Mouse (Mus musculus) frontal cortex, adult (tissue): Measurements from ENCODE around the gene Gmnn.

Source experiments
- ATAC-seq: cut with Nextera tagmentation; 2 replicates; pipeline ENCODE4 v1.9.2; 2017; ENCODE audit warnings: mild to moderate bottlenecking, moderate library complexity, mixed read lengths; ENCODE audit not compliant: low TSS enrichment

The Gmnn gene

GRCm38 (mm10) chr13:24761083-24761402 is 680 bp downstream of the Gmnn start:
- ATAC-seq: no peak

DNA sequence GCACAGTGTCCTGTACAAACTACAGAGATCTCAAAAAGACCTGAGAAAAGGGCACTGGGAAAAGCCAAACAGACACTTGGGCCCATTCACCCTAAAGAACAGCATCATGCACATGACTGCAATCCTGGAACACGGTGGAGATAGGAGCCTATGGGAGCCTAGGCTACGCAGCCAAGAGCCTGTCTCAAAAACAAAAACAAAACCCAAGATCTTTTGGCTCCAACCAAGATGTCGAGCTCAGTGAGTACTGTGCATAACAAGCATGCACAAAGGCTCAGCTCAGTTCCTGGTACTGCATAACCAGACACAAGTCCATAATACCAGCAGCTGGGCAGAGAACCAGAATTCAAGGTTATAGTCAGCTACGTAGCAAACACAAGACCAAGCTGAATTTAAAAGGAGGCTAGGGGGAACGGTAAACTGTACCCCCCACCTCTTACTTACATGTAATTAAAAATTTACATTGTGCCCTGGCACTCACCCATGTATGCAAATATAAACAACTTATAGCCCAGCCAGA is 1.3 kb downstream of the Gmnn start:
- no peak for ATAC-seq

GRCm38 (mm10) chr13:24759451-24759850 is 2.3 kb downstream of the Gmnn start:
- no peak for ATAC-seq

DNA sequence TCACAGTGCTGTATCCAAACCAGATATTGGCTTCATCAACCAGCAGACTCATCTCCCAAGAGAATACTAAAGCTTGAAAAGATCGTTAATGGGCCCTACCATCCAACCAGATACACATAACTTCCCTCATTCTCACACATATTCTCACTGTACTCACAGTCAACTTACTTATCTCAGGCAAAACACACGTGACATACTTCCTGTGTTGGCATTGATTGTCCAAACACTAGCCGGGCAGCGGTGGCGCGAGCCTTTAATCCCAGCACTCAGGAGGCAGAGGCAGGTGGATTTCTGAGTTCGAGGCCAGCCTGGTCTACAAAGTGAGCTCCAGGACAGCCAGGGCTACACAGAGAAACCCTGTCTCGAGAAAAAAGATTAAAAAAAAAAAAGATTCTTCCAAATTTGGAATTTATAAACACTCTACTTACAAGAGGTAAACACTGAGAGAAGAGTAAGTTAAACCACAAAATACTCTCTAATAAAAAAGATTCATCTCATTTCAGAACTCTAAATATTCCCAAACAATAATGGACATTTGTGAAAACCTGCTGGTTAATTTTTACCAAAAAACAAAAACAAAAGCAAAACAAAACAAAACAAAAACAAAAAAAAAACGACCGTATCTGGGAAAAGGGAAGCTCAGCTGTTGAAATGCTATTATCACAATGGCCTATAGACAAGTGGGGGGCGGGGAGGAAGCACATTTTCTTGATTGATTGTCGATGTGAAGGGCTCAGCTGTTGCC is 3.7 kb downstream of the Gmnn start:
- no peak for ATAC-seq

- no peak for ATAC-seq
Measured at GRCm38 (mm10) chr13:24756756-24757155, 5.0 kb downstream of the Gmnn start.

DNA sequence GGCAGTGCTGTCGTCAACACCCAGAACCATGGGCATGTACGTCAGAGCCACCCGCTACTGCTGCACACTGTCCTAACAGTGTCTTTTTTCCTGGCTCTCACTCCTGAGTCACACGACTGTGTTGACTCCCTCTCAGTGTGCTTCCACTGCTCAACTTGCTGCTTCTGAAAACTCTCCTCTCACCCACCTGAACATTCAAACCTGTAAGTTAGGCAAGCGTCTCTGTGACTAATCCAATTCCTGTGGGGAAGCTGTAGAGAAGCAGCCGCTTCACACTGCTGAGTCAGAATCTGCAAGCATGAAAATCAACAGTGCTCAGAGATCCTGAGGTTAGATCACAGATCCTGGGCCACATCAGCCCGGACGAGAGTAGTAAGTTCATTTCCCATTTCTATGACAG is 10.3 kb downstream of the Gmnn start:
- peak; percentile 87 for ATAC-seq

DNA sequence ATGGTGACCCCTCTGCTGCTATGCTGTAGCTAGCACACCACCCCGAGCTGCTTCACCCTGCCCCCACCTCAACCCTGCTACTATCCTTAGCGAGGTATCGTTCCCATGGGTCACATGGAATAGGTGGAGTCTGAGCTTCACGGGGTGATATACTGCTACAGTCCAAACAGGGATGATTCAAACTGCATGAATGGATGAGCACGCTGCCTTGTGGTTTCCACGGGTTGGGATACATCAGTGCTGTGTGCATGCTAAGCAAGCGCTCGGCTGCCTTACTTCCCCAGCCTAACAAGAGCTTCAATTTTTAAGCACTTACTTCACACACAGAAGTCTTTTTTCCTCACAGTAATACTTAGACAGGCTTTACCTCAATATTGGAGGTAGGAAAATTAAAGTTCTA is 10.9 kb downstream of the Gmnn start:
- ATAC-seq: peak; percentile 54; the same call in 1 of the 2 replicates

DNA sequence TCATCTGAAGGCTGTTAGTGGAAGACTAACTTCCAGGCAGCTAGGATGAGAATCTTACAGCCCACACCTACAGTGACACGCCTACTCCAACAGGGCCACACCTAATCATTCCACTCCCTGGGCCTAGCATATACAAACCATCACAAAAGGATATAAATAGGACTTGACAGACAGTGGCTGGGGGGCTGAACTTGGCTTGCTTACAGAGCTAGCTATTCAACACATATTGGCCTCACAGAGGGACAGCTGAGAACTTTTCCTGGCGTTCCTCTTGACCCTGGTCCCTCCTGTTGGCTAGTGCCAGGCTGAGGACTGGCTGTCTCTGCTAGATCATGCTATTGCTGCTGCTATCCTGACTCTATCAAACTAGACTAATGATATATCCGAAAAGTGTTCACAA is 13.9 kb downstream of the Gmnn start:
- ATAC-seq: no peak

GRCm38 (mm10) chr13:24741028-24741427 is 20.7 kb downstream of the Gmnn start, which contains the start of gene Armh2:
TSS of gene Armh2 (plus strand) at chr13:24741232.
- ATAC-seq: no peak

DNA sequence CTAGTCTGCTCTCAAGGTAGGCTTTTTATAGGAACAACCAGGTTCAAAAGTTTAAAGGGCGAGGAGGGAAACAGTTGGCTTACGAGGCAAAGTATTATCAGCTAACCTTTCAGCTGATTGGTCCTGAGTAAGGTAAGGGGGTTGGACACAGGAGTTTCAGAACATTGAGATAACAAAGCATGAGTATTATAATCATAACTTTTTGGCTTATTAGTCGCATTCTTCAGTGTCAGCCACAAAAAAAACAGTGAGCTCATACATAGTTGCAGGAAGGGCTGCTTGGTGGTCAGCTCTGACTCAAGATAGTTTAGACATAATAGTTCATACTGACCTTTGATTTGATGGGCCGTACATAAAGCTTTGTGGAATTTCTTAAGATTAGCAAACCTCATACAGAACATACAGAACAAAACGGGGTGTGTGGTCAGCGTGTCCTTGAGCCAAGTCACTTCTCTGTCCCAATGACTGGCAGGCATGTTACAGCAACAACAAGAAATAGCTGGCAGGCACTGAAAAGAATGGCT is 26.1 kb downstream of the Gmnn start:
- ATAC-seq: no peak

DNA sequence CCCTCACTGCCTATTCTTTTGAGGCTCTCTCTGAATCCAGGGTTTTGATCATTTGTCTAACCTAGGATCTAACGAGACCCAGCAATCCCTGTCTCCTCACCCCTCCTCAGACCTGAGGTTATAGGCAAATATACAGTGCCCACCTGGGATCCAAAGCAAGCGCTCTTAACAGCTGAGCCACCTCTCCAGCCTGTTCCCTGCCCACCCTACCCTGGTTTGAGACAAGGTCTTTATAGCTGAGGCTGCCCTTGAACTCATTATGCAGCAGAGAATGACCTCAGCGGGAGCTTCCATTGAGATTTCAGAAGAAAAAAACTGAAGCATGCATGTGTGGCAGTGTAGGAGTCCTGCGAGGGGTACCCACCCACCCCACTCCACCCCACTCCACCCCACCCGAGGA is 27.2 kb downstream of the Gmnn start:
- no peak for ATAC-seq

- ATAC-seq: peak; percentile 82
Measured at GRCm38 (mm10) chr13:24729128-24729527, 32.6 kb downstream of the Gmnn start.

GRCm38 (mm10) chr13:24724395-24724759 is 37.3 kb downstream of the Gmnn start:
- ATAC-seq: no peak

GRCm38 (mm10) chr13:24723699-24724394 is 37.9 kb downstream of the Gmnn start:
- no peak for ATAC-seq

GRCm38 (mm10) chr13:24721502-24721901 is 40.2 kb downstream of the Gmnn start:
- ATAC-seq: no peak

- no peak for ATAC-seq
Measured at GRCm38 (mm10) chr13:24717677-24718076, 44.0 kb downstream of the Gmnn start.

- ATAC-seq: no peak
Measured at GRCm38 (mm10) chr13:24716441-24716840, 45.3 kb downstream of the Gmnn start.

GRCm38 (mm10) chr13:24715601-24716000 is 46.1 kb downstream of the Gmnn start:
- ATAC-seq: no peak

GRCm38 (mm10) chr13:24714360-24714885 is 47.3 kb downstream of the Gmnn start:
- ATAC-seq: no peak

GRCm38 (mm10) chr13:24713434-24714000 is 48.2 kb downstream of the Gmnn start:
- ATAC-seq: peak; percentile 98

- ATAC-seq: no peak
Measured at GRCm38 (mm10) chr13:24712581-24713130, 49.1 kb downstream of the Gmnn start.

- ATAC-seq: no peak
Measured at GRCm38 (mm10) chr13:24710968-24711367, 50.8 kb downstream of the Gmnn start.
